Mouse (Mus musculus) cerebellum, adult 18-20 months (tissue): ENCODE results near the gene Hddc3.
"Not testable (repeated sequence)": the region's sequence is repeated elsewhere in the genome, so short reads cannot be mapped to it uniquely, and the experiment has no call there.

Experiments
- DNase-seq, 2 experiments: peaks; one replicate each; pipeline ENCODE4 v3.0.0; 2021

Gene Hddc3

DNA sequence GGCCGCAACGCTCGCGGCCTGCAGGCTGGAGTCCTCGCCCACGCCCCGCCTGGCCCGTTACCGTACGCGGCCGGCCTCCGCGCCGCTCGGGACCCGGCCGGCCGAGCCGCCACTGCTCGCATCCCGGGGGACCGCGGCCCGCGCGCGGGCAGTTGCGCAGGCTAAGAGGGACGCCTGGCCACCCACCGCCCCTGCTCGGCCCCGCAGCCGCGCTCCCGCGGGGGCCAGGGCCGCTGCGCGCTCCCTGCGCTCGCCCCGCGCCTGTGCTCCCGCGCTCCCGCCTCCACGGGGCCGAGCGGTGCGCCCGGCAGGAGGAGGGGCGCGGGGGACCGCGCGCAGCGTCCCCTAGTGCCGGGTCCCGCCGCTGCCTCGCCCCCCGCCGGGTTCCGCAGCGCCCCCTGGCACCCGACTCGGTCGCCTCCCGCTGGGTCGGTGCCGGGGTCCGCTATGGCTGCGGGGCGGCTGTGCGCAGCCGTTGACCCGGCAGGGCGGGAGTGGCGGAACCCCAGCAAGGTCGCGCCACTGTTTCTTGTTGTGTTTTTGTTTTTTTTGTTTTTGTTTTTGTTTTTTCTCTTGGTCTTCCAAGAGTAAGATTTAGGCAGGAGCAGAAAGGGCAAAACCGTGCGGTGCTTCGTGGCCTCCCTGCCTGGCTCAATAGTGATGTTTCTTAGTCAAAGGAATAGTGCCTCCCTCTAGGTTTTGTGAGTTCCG is 28.3 kb downstream of the Hddc3 start, which contains the start of gene Man2a2:
Man2a2 (minus strand) TSS at position 335 of the 711 bp plus-strand sequence.
- peak; percentile 61 to 86 for DNase-seq

- DNase-seq: no peak
Measured at GRCm38 (mm10) chr7:80372166-80372565, 29.3 kb downstream of the Hddc3 start.

DNA sequence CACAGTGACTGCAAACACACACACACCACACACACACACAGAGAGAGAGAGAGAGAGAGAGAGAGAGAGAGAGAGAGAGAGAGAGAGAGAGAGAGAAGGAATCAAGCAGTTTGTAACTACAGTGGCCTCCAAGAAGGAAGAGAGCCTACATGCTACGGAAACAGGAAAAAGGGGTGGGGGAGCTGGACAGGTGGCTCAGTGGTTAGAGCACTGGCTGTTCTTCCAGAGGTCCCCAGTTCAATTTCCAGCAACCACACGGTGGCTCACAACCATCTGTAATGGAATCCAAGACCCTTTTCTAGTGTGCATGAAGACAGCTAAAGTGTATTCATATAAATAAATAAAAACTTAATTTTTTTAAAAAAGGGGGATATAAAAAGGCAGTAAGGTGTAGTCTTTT is 29.8 kb downstream of the Hddc3 start:
- DNase-seq: no peak

- DNase-seq: no peak
Measured at GRCm38 (mm10) chr7:80373352-80373751, 30.4 kb downstream of the Hddc3 start.

GRCm38 (mm10) chr7:80373850-80374249 is 30.9 kb downstream of the Hddc3 start:
- DNase-seq: no peak

DNA sequence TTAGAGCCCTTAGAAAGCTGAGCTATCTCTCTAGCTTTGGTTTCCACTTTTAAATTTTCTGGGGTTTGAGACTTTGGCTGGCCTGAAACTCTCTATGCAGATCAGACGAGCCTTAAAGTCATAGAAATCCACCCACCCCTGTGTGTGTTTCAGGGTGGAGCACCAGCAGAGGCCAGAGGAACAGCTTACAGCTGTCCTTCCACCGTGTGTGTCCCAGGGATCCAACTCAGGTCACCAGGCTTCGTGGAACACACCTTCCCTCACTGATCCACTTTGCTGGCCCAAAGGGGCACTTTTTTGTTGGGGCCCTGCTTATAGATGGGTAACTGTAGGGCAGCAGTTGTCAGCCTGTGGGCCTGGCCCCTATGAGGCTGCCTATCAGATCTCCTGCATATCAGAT is 31.4 kb downstream of the Hddc3 start:
- no peak for DNase-seq

GRCm38 (mm10) chr7:80374733-80375132 is 31.8 kb downstream of the Hddc3 start:
- DNase-seq: no peak

DNA sequence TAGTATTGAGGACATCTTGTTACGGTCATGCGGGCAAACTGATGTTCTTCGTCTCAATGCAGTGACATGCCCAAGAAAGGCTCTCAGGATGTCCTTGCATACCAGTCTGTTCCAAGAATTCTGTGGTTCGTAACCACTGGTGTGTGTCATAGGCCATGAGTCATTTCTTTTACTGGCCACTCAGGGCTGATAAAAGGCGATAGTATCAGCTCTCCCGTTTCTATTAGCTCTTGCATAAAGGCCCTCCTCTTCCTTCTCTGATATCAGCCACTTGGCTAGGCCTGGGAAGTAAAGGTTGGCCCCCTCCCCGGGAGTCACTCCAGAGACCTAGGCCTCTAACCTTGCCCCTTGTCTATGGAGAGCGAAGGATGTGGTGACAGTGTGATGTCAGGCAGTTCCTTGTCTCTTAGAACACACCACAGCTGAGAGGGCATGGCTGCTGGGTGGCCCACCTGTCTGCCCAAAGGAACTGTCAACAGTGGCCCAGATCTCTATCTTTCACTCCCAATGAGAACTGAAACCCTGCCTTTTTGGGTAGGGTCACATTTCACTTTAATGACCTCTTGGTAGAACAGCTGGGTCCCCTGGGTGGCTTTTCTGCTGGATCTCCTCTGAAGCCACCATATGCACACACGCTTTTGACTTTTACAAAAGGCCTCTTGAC is 32.6 kb downstream of the Hddc3 start:
- no peak for DNase-seq

- no peak for DNase-seq
Measured at GRCm38 (mm10) chr7:80376192-80376591, 33.3 kb downstream of the Hddc3 start.

DNA sequence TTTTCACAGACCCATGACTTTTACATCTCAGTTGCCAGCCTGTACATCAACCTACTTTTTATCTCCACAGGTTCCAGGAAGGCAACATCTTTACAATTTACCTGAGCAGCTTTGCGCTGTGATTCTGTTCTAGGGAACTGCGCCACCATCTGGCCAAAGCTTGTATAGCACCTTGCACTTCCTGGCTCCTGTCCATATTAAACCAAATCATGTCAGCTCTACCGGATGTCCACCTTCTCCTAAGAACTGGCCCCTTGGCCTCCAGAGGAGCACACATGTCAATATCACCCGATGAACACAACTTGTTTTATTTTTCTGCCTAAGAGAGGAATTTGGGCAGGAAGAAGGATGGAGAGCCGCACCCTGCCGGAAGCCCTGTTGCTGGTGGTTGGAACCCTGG is 34.6 kb downstream of the Hddc3 start:
- DNase-seq: peak; percentile 66 to 88

DNA sequence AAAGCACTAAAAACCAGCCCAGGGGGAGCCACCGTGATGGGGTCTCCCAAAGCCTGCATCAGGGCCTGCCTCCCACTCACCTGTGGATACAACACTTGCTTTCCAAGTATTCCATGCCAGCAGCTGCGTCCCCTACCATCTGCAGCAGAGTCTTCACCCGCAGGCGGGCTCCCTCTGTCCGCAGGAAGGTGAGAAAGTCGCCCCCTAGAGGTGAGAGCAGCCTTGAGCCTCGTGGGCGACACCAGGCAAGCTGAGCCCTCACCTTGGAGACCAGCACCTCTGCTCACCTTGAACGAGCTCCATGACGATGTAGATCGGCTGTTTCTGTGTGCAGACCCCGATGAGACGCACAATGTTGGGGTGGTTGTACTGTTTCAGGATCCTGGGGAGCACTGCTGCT is 36.6 kb downstream of the Hddc3 start:
- peak; percentile 56 to 57 for DNase-seq

DNA sequence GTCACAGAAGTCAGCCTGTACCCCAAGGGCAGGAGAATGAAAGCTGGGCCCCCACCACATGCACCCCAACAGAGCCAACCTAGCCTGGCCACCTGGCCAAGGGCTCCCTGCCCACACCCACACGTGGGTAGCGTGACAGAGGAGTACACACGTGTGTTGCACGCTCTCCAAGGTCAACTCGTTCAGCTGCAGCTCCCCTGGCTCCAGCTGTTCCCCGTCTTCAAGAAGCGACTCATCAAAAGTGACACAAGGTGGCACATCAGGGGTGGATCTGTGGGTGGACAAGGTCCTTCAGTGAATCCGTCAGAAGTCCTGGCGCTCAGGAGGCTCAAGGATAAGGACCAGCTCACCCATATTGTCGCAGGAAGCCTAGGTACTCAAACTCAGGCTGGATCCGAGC is 40.0 kb downstream of the Hddc3 start:
- no peak for DNase-seq

DNA sequence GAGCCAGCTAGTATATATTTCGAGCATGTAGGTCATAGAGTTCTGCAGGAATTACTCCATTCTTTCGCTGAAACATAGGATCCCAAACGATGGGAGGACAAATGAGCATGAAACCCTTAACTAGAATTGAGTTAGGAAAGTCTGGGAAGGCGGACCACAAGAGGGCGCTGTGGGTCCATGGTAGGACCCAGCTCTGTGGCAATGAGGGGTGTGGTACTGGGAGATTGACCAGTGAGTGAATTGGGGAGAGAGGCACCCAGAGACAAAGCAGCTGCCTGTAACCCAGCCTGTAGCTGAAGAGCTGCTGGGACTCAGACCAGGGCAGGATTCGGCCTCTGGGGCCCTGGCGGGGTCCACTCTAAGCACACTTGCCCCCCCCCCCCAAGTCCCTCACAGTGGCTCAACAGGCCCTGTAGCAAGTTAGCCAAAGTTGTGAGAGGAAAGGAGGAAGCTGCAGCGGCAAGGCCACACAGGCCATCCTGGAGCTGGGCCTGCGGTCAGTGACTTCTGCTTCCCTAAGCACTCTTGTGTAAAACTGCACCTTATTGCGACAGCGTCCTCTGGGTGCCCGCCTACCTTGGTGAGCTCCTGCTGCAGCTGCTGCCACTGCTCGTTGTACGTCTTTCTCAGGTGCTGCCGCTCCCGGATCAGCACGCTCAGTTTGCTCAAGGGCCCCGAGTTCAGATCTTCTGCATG is 43.5 kb downstream of the Hddc3 start:
- peak; percentile 86 to 91 for DNase-seq

DNA sequence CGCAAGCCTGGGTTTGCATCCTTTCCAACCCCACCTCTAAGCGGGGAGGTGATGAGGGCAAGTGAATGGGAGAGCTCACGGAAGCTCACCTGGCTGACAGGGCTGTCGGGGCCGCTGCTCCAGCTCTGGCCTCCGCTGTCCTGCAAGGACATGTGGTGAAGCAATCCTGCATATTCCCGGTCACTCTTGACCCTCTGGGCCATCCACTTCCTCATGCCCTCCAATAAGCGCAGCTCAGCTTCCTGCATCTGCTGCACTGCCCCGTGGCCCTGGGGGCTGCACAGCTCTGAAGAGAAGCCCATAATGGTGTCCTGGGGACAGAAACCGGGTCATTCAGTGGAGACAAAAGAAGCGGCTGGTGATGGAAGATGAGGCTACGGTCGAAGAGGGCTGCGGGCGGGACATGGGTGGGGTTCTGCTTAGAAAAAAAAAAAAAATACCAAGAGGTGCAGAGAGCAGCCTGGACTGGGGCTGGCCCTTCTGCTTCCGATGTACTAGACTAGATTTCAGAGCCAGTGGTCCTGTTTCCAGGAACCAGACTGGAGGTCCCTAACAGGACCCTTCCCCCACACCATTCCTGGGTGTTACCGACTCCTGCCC is 44.2 kb downstream of the Hddc3 start:
- DNase-seq: no peak

- DNase-seq: no peak
Measured at GRCm38 (mm10) chr7:80387633-80388543, 45.0 kb downstream of the Hddc3 start, which contains the start of gene Fes. TSS of gene Fes (minus strand) at chr7:80387946.

- no peak for DNase-seq
Measured at GRCm38 (mm10) chr7:80392119-80392518, 49.2 kb downstream of the Hddc3 start.

DNA sequence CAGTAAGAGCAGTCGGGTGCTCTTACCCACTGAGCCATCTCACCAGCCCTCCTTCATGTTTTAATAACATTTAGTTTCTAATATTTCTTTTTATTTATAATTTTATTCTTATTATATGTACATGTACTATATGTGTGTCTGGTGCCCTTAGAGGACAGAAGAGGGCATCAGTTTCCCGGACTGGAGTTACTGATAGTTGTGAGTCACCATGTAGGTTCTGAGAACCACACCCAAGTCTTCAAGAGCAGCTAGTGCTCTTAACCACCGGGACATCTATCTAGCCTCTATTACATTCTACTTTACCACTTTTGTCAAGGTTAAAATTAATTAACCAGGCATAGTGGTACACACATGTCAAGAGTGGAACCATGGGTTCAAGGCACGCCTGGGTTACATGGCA is 51.7 kb downstream of the Hddc3 start:
- DNase-seq: no peak

GRCm38 (mm10) chr7:80396427-80396826 is 53.5 kb downstream of the Hddc3 start:
- not testable (repeated sequence) for DNase-seq

DNA sequence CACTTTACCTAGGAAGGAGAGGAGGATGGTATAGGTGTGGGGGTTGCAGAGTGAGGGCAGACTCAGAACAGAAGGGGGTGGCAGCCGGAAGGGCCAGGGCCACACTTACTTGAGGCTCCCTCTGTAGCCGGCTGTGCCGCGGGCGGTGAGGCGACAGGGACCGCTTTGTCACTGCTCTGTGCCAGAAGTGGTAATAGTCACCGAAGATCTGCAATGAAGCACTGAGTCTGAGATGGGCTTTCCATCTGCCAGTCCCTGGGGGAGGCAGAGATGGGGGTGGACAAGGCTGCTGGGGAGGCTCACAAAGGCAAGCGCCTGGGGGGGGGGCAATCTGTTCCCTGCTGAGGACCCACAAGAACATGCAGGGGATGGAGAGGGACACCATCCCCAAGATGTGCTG is 55.1 kb downstream of the Hddc3 start:
- DNase-seq: no peak

DNA sequence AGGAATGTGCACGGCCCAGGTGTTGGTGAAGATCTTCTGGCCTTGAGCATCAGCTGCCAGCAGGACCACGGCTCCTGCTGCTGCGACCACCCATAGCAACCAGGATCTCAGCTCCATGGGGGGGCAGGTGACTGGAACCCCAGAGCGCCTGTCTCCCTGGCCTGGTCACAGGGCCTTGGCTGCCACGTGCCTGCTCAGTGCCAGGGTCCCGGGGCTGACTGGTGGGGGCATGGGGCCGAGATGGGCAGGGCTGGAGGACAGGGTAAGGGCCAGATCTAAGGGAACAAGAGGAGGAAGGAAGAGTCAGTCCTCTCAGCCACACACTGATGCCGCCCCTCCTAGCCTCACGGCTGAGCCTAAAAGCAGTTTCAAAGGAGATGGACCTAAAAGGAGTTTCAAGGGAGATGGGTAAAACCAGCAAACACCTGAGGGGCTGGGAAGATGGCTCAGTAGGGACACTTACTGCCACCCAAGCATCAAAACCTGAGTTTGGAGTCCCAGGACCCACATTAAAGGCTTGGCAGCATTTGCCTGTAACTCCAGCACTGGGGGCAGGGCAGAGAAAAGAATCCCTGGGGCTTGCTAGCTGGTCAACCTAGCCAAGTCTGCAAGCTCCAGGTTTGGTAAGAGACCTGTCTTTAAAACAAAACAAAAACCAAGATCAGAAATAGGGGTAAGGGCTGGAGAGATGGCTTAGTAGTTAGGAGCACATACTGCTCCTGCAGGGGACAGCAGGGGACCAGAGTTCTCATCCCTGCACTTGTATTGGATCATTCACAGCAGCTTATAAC is 55.9 kb downstream of the Hddc3 start:
- DNase-seq: peak in 1 of 2 experiments; percentile 31

DNA sequence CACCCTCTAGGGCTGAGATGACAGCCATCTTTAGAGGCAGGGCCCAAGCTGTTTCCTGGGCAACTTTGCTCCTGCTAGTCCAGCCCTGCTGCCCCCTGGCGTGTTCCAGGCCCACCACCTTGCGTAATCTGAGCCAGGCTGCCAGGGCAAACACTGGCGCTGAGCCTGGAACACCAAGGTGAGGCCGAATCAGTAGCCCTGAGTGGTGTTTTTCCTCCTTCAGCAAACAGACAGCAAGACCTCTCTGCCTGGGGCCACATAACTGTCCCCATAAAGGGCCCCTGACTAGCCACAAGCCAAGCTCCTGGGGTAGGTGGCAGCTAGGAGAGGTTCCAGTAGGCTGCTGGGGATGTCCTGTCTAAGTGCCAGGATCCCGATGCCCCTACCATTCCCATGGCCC is 57.2 kb downstream of the Hddc3 start:
- DNase-seq: peak; percentile 79
